Mouse (Mus musculus) stomach, embryonic 14.5 days (tissue): ENCODE results near the gene Plekho1. TPM values are rescaled to one million over a fixed set of nuclear protein-coding genes. Genes with fewer than 3 reads are reported as not detected.
A peak's percentile ranks its signal among the peaks of the same experiment; 100 is the strongest.
"Not testable (repeated sequence)": the region's sequence is repeated elsewhere in the genome, so short reads cannot be mapped to it uniquely, and the experiment has no call there.

Experiments
- ATAC-seq: fragments of 200-750 bp; cut with Nextera tagmentation; 2 replicates; pipeline ENCODE4 v1.8.0; 2017; ENCODE audit warnings: low read depth, moderate TSS enrichment; ENCODE audit not compliant: insufficient number of reproducible peaks, insufficient read depth, low FRiP score
- H3K27ac ChIP-seq: fragments of 300-500 bp; sonication (generic); 2 replicates; pipeline ENCODE4 v1.5.1; 2014; ENCODE audit warnings: mild to moderate bottlenecking, low read length, moderate library complexity, mixed read lengths
- H3K27me3 ChIP-seq: fragments of 300-500 bp; sonication (generic); 2 replicates; pipeline ENCODE4 v1.6.1; 2014; ENCODE audit warnings: low read length, control low read depth, mixed read lengths; ENCODE audit not compliant: control insufficient read depth, insufficient read depth
- H3K36me3 ChIP-seq: fragments of 300-500 bp; sonication (generic); 2 replicates; pipeline ENCODE4 v1.6.1; 2014; ENCODE audit warnings: mild to moderate bottlenecking, control low read depth, low read length, moderate library complexity, mixed read lengths; ENCODE audit not compliant: control insufficient read depth, insufficient read depth
- H3K4me1 ChIP-seq: fragments of 300-500 bp; sonication (generic); 2 replicates; pipeline ENCODE4 v1.6.1; 2014; ENCODE audit warnings: low read length, control low read depth, mixed read lengths; ENCODE audit not compliant: control insufficient read depth, insufficient read depth
- H3K4me2 ChIP-seq: fragments of 300-500 bp; sonication (generic); replicated peaks from 2 replicates; pipeline ENCODE4 v1.6.1; 2014; ENCODE audit warnings: low read depth, low read length, control low read depth
- H3K4me3 ChIP-seq: fragments of 300-500 bp; sonication (generic); 2 replicates; pipeline ENCODE4 v1.5.1; 2014; ENCODE audit warnings: low read depth, low read length, control low read depth
- H3K9ac ChIP-seq: fragments of 300-500 bp; sonication (generic); replicated peaks from 2 replicates; pipeline ENCODE4 v1.6.1; 2014; ENCODE audit warnings: low read depth, mild to moderate bottlenecking, control low read depth, low read length, moderate library complexity, mixed read lengths
- H3K9me3 ChIP-seq: fragments of 300-500 bp; sonication (generic); 2 replicates; pipeline ENCODE4 v1.6.1; 2016; ENCODE audit warnings: low read depth, low read length, control low read depth; ENCODE audit not compliant: control insufficient read depth
- WGBS: fragments of 180-500 bp; shearing (Covaris S2); extraction: QIAGEN DNeasy Blood & Tissue Kit; methylation state at CpG from one replicate; pipeline ENCODE4 v1.1.7; 2014; 5-methylcytosine and 5-hydroxymethylcytosine counted together
- polyA plus RNA-seq: library from polyadenylated mRNA; unstranded; fragments of >200 nt; fragmentation: Nextera tagmentation; extraction: Ambion mirVana; gene quantifications from 2 replicates; pipeline ENCODE4 v1.2.1, GENCODE M21; 2014

Plekho1 gene
- polyA plus RNA-seq, 1 experiment from 2014 or later: 31.3 TPM

GRCm38 (mm10) chr3:95957359-95958148, 38.2 kb downstream of the Plekho1 start:
- Histone ChIP-seq H3K36me3 (no peaks in the 10 kb centered on the region), H3K9me3 (no peaks in the 10 kb centered on the region), H3K27me3 (no peaks in the 10 kb centered on the region), H3K4me3 (no peak overlapping the region), H3K4me2 (no peak overlapping the region), H3K4me1 (0 out of 2 replicates have a peak, but pooled peaks cover 4% of the 10 kb centered on the region), H3K27ac (0 out of 2 replicates have a peak overlapping the region, but pooled peaks have one; percentile 3), H3K9ac (no peak overlapping the region)
- 62% methylated on average over 8 of the region's 8 CpGs for WGBS
- no peak for ATAC-seq

- no peak overlapping the region for H3K9ac ChIP-seq
- no peak overlapping the region for H3K27ac ChIP-seq
- no peaks in the 10 kb centered on the region for H3K9me3 ChIP-seq
- H3K4me2 ChIP-seq: no peak overlapping the region
- H3K4me3 ChIP-seq: no peak overlapping the region
- H3K4me1 ChIP-seq: 0 out of 2 replicates have a peak, but pooled peaks cover 4% of the 10 kb centered on the region
- H3K27me3 ChIP-seq: no peaks in the 10 kb centered on the region
- WGBS: 96% methylated on average over 5 of the region's 5 CpGs
- no peaks in the 10 kb centered on the region for H3K36me3 ChIP-seq
- ATAC-seq: no peak
These were observed 40.5 kb downstream of the Plekho1 start for GRCm38 (mm10) chr3:95955318-95955717.

GRCm38 (mm10) chr3:95954648-95955173, 41.1 kb downstream of the Plekho1 start:
- H3K4me3 ChIP-seq, H3K4me1 ChIP-seq, H3K27ac ChIP-seq, H3K4me2 ChIP-seq, H3K36me3 ChIP-seq, H3K9ac ChIP-seq, ATAC-seq, H3K9me3 ChIP-seq, H3K27me3 ChIP-seq: not testable (repeated sequence)
- 89% methylated on average over 12 of the region's 12 CpGs for WGBS

- H3K9ac ChIP-seq: no peak overlapping the region
- H3K4me3 ChIP-seq: no peak overlapping the region
- ATAC-seq: no peak
- no peaks in the 10 kb centered on the region for H3K27me3 ChIP-seq
- H3K4me2 ChIP-seq: no peak overlapping the region
- 82% methylated on average over 3 of the region's 3 CpGs for WGBS
- H3K27ac ChIP-seq: no peak overlapping the region
- H3K9me3 ChIP-seq: no peaks in the 10 kb centered on the region
- H3K4me1 ChIP-seq: 0 out of 2 replicates have a peak, but pooled peaks cover 4% of the 10 kb centered on the region
- H3K36me3 ChIP-seq: no peaks in the 10 kb centered on the region; the same call in 1 of the 2 replicates
These were observed 42.3 kb downstream of the Plekho1 start for GRCm38 (mm10) chr3:95953522-95953921.

GRCm38 (mm10) chr3:95953023-95953422, 42.8 kb downstream of the Plekho1 start:
- Histone ChIP-seq H3K9ac (no peak overlapping the region), H3K27ac (no peak overlapping the region), H3K36me3 (no peaks in the 10 kb centered on the region; the same call in 1 of the 2 replicates), H3K4me2 (no peak overlapping the region), H3K9me3 (no peaks in the 10 kb centered on the region), H3K27me3 (no peaks in the 10 kb centered on the region), H3K4me3 (no peak overlapping the region), H3K4me1 (0 out of 2 replicates have a peak, but pooled peaks cover 4% of the 10 kb centered on the region)
- no peak for ATAC-seq

- Histone ChIP-seq H3K4me3 (peak overlapping the region; percentile 47), H3K4me2 (peak overlapping the region; percentile 71), H3K9ac (peak overlapping the region; percentile 52), H3K27ac (peak overlapping the region; percentile 89)
- not testable (repeated sequence) for H3K27me3 ChIP-seq, H3K4me1 ChIP-seq, H3K36me3 ChIP-seq, H3K9me3 ChIP-seq, ATAC-seq
- WGBS: 66% methylated on average over 12 of the region's 12 CpGs
These were observed 44.2 kb downstream of the Plekho1 start for GRCm38 (mm10) chr3:95951566-95951965.

GRCm38 (mm10) chr3:95950763-95951551, 44.8 kb downstream of the Plekho1 start:
- H3K27me3 ChIP-seq: no peaks in the 10 kb centered on the region
- H3K36me3 ChIP-seq: peaks cover 6% of the 10 kb centered on the region; the same call in 1 of the 2 replicates
- ATAC-seq: peak; percentile 93
- no peaks in the 10 kb centered on the region for H3K9me3 ChIP-seq
- H3K9ac ChIP-seq: peak overlapping the region; percentile 52
- 2% methylated on average over 49 of the region's 49 CpGs for WGBS
- H3K27ac ChIP-seq: peak overlapping the region; percentile 89
- H3K4me2 ChIP-seq: peak overlapping the region; percentile 71
- H3K4me3 ChIP-seq: peak overlapping the region; percentile 47
- no peaks in the 10 kb centered on the region for H3K4me1 ChIP-seq

- H3K27me3 ChIP-seq: no peaks in the 10 kb centered on the region
- peaks cover 24% of the 10 kb centered on the region for H3K36me3 ChIP-seq
- H3K4me3 ChIP-seq: no peak overlapping the region
- H3K4me2 ChIP-seq: no peak overlapping the region
- no peak overlapping the region for H3K9ac ChIP-seq
- H3K9me3 ChIP-seq: no peaks in the 10 kb centered on the region
- no peaks in the 10 kb centered on the region for H3K4me1 ChIP-seq
- no peak overlapping the region for H3K27ac ChIP-seq
- no peak for ATAC-seq
- WGBS: 92% methylated on average over 5 of the region's 5 CpGs
These were observed 47.5 kb downstream of the Plekho1 start for GRCm38 (mm10) chr3:95948325-95948724.
